Mouse (Mus musculus) forebrain, embryonic 11.5 days (tissue): Measurements from ENCODE around the gene Tubgcp6. TPM values are rescaled to one million over a fixed set of nuclear protein-coding genes. Genes with fewer than 3 reads are reported as not detected.

ENCODE experiments used
- ATAC-seq: fragments of 200-750 bp; cut with Nextera tagmentation; replicated peaks from 2 replicates; pipeline ENCODE4 v1.8.0; 2017; ENCODE audit warnings: moderate TSS enrichment; ENCODE audit not compliant: low FRiP score
- DNase-seq: peaks from one replicate; pipeline ENCODE4 v3.0.0-alpha.2; 2017; ENCODE audit warnings: low spot score
- H3K27ac ChIP-seq: fragments of 300-500 bp; sonication (generic); 2 replicates; pipeline ENCODE4 v1.5.1; 2014; ENCODE audit warnings: low read depth, low read length
- H3K27me3 ChIP-seq: fragments of 300-500 bp; sonication (generic); 2 replicates; pipeline ENCODE4 v1.6.1; 2014; ENCODE audit warnings: mild to moderate bottlenecking, low read length, mixed read lengths; ENCODE audit not compliant: control insufficient read depth, insufficient read depth
- H3K36me3 ChIP-seq: fragments of 300-500 bp; sonication (generic); 2 replicates; pipeline ENCODE4 v1.6.1; 2014; ENCODE audit warnings: mild to moderate bottlenecking, low read length, moderate library complexity, mixed read lengths; ENCODE audit not compliant: control insufficient read depth, insufficient read depth
- H3K4me1 ChIP-seq: fragments of 300-500 bp; sonication (generic); replicated peaks from 2 replicates; pipeline ENCODE4 v1.6.1; 2014; ENCODE audit warnings: low read length, mixed read lengths; ENCODE audit not compliant: control insufficient read depth, insufficient read depth
- H3K4me2 ChIP-seq: fragments of 300-500 bp; sonication (generic); 2 replicates; pipeline ENCODE4 v1.6.1; 2014; ENCODE audit warnings: low read depth, mild to moderate bottlenecking, low read length, moderate library complexity, mixed read lengths; ENCODE audit not compliant: severe bottlenecking
- H3K4me3 ChIP-seq: fragments of 300-500 bp; sonication (generic); 2 replicates; pipeline ENCODE4 v1.5.1; 2014; ENCODE audit warnings: low read depth, low read length
- H3K9ac ChIP-seq: fragments of 300-500 bp; sonication (generic); 2 replicates; pipeline ENCODE4 v1.6.1; 2014; ENCODE audit warnings: low read length
- H3K9me3 ChIP-seq: fragments of 300-500 bp; sonication (generic); 2 replicates; pipeline ENCODE4 v1.6.1; 2016; ENCODE audit warnings: low read length, mixed read lengths; ENCODE audit not compliant: control insufficient read depth
- WGBS: fragments of 180-500 bp; shearing (Covaris S2); extraction: QIAGEN DNeasy Blood & Tissue Kit; methylation state at CpG from one replicate; pipeline ENCODE4 v1.1.7; 2014; 5-methylcytosine and 5-hydroxymethylcytosine counted together
- polyA plus RNA-seq: library from polyadenylated mRNA; unstranded; fragments of >200 nt; fragmentation: Nextera tagmentation; extraction: Ambion mirVana; gene quantifications from 2 replicates; pipeline ENCODE4 v1.2.1, GENCODE M21; 2014

Gene Tubgcp6
- polyA plus RNA-seq, 1 experiment from 2014 or later: 24.2 TPM

DNA sequence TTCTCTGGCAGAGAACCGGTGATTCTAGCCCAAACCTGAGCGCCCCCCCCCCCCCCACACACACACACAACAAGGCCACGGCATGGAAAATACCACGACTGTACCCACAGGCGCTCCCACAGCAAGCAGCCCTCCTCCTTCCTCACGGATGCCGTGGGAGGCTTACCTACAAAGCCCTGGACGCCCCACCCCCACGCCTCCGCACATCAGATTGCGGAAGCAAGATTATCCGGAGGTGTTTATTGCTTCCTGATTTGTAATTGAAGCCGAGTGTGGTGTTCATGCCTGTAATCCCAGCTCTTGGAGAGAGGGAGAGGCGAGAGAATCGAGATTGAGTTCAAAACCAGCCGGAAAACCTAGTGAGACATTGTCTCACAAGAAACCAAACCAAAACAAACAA, 24.1 kb upstream of the Tubgcp6 start:
- Histone ChIP-seq H3K27ac (no peak overlapping the region), H3K9me3 (no peaks in the 10 kb centered on the region), H3K4me2 (peak overlapping the region; percentile 90), H3K4me3 (peak overlapping the region; percentile 27), H3K36me3 (no peaks in the 10 kb centered on the region), H3K27me3 (no peaks in the 10 kb centered on the region), H3K9ac (peak overlapping the region; percentile 51), H3K4me1 (peaks cover 27% of the 10 kb centered on the region)
- 14% methylated on average over 16 of the region's 16 CpGs for WGBS
- ATAC-seq: no peak
- DNase-seq: no peak

DNA sequence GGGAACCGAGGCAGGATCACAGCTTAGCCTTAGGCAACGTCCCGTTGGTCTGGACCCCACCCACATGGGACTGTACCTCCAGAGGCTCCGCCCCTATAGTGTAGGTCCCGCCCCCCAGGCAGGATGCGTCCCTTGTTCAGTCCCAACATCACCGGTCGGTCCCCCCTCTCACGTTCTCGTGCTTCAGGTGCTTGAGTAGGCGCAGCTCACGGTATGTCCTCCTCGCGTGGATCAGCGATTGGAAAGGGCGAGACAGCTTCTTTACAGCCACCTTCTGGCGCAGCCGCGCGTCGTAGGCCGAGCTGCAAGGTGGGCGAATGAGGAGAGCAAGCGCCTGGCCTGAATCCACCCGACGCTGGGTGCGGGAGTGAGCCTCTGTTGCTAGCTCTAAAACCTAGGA, 23.6 kb upstream of the Tubgcp6 start:
- H3K4me1 ChIP-seq: peaks cover 24% of the 10 kb centered on the region
- no peak overlapping the region for H3K27ac ChIP-seq
- no peaks in the 10 kb centered on the region for H3K9me3 ChIP-seq
- DNase-seq (peak; percentile 70), ATAC-seq (no peak; the same call in 1 of the 2 replicates)
- WGBS: 4% methylated on average over 27 of the region's 27 CpGs
- no peaks in the 10 kb centered on the region for H3K36me3 ChIP-seq
- H3K9ac ChIP-seq: peak overlapping the region; percentile 51
- H3K4me3 ChIP-seq: peak overlapping the region; percentile 27
- no peaks in the 10 kb centered on the region for H3K27me3 ChIP-seq
- peak overlapping the region; percentile 90 for H3K4me2 ChIP-seq

DNA sequence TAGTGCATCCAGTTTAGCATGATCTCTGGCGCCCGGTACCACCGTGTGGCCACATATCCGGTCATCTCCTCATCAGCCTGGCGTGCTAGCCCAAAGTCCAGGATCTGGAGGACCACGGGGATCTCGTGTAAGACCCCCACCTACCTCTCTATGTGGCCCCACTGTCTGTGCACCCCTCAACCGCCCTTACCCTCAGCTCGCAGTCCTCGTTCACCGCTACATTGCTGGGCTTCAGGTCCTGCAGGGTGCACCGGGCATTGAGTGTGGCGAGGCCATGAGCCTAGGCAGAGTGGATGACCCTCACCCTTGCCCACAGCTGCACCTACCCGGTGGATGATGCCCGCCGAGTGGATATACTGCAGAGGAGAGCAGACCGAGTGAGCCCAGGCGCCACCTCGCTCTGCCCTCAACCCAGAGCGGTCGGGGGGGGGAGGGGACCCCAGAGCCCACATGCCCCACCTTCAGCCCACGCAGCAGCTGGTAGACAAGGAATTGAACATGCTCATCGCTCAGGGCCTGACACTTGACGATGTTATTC, 23.0 kb upstream of the Tubgcp6 start:
- ATAC-seq (no peak), DNase-seq (no peak)
- Histone ChIP-seq H3K27ac (no peak overlapping the region), H3K4me3 (no peak overlapping the region), H3K27me3 (no peaks in the 10 kb centered on the region), H3K9ac (no peak overlapping the region), H3K4me1 (peaks cover 26% of the 10 kb centered on the region), H3K9me3 (no peaks in the 10 kb centered on the region), H3K36me3 (no peaks in the 10 kb centered on the region), H3K4me2 (no peak overlapping the region; the same call in 1 of the 2 replicates)
- 78% methylated on average over 24 of the region's 24 CpGs for WGBS

DNA sequence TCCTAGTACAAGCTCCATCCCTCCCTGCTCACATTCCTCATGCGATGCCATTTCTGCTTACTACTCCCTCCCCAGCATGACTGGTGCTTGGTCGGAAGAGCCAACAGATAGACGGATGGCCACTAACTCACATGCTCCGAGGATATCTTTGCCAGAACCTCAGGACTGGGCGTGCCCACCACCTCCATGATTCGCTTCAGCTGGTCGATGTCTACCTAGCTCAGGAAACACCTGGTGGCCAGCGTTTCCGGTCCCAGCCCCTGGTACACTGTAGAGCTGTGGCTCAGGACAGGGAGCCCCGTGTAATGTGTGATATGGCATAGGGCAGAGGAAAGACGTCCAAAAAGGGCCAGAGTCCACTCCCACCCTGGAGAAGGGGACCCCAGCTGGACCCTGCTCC, 22.1 kb upstream of the Tubgcp6 start:
- peaks cover 23% of the 10 kb centered on the region for H3K4me1 ChIP-seq
- H3K27me3 ChIP-seq: no peaks in the 10 kb centered on the region
- ATAC-seq (no peak), DNase-seq (no peak)
- H3K4me2 ChIP-seq: no peak overlapping the region
- H3K9me3 ChIP-seq: no peaks in the 10 kb centered on the region
- no peaks in the 10 kb centered on the region for H3K36me3 ChIP-seq
- H3K27ac ChIP-seq: no peak overlapping the region
- H3K9ac ChIP-seq: no peak overlapping the region
- WGBS: 95% methylated on average over 11 of the region's 11 CpGs
- no peak overlapping the region for H3K4me3 ChIP-seq

DNA sequence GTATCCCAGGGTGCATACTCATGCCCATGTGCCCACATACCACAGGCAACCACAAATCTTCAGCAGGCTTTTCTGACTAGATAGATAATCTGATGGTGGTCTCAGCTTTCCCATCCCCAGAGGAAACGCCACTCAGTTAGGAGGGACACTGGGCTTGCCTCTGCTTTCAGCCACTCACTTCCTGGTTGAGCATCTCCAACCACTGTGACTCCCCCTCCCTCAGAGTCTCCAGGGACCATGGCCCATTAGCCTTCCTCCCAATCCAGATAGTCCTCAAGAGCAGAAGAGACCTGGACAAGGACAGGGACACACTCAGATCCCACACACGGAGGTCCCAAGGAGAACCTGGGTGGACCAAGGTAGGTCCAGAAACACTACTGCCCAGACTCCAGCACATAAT, 20.2 kb upstream of the Tubgcp6 start:
- Histone ChIP-seq H3K27me3 (no peaks in the 10 kb centered on the region), H3K4me2 (no peak overlapping the region), H3K4me1 (peaks cover 17% of the 10 kb centered on the region), H3K9me3 (no peaks in the 10 kb centered on the region), H3K36me3 (no peaks in the 10 kb centered on the region), H3K27ac (no peak overlapping the region), H3K4me3 (no peak overlapping the region), H3K9ac (no peak overlapping the region)
- WGBS: 81% methylated on average over 2 of the region's 2 CpGs
- DNase-seq: no peak
- no peak for ATAC-seq

DNA sequence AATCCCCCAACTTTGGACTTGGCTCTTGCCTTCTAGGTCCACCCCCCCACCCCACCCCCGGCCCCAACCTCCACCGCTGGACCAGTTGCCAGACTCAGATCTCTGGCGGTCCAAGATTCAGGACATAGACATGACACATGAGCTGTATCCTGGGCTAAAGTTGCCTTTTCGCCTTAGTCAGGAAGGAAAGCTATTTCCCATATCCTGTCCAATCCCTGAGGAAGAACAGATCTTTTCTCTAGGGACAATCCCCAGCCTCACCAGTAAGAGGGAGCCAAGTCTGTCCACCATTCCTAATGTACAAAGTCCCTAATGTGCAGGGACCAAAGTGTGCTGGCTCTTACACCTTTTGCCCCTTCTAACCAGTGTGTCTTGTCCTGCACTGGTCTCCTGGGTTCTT, 19.0 kb upstream of the Tubgcp6 start:
- ATAC-seq: no peak
- no peak for DNase-seq
- Histone ChIP-seq H3K4me3 (no peak overlapping the region), H3K9me3 (no peaks in the 10 kb centered on the region), H3K9ac (no peak overlapping the region), H3K4me1 (peaks cover 10% of the 10 kb centered on the region), H3K36me3 (no peaks in the 10 kb centered on the region), H3K4me2 (no peak overlapping the region), H3K27ac (no peak overlapping the region), H3K27me3 (no peaks in the 10 kb centered on the region)
- 81% methylated on average over 4 of the region's 4 CpGs for WGBS

DNA sequence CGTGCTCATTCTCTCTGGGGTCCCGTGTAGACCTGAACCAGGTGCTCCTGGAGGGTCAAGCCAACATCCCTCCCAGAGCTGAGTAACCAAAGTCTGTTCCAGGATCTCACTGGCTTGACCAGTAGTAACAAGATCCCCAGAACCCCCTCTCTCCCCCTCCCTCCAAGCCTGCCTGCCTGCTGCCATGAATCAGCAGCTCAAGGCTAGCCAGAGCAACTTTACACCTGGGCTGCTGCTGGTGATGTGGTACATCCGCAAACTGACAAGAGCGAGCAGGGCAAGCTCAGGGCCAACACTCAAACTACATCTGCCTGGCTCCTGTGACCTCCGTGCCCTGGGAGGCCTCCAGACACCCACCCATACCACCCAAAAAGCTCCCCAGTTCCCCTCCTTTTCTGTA, 18.5 kb upstream of the Tubgcp6 start:
- Histone ChIP-seq H3K4me1 (peaks cover 7% of the 10 kb centered on the region), H3K9me3 (no peaks in the 10 kb centered on the region), H3K9ac (0 out of 2 replicates have a peak overlapping the region, but pooled peaks have one; percentile 83), H3K4me3 (0 out of 2 replicates have a peak overlapping the region, but pooled peaks have one; percentile 57), H3K27me3 (no peaks in the 10 kb centered on the region), H3K4me2 (peak overlapping the region; percentile 93; the same call in 1 of the 2 replicates), H3K36me3 (no peaks in the 10 kb centered on the region), H3K27ac (no peak overlapping the region)
- DNase-seq (no peak), ATAC-seq (peak; percentile 9; the same call in 1 of the 2 replicates)
- 23% methylated on average over 5 of the region's 5 CpGs for WGBS

DNA sequence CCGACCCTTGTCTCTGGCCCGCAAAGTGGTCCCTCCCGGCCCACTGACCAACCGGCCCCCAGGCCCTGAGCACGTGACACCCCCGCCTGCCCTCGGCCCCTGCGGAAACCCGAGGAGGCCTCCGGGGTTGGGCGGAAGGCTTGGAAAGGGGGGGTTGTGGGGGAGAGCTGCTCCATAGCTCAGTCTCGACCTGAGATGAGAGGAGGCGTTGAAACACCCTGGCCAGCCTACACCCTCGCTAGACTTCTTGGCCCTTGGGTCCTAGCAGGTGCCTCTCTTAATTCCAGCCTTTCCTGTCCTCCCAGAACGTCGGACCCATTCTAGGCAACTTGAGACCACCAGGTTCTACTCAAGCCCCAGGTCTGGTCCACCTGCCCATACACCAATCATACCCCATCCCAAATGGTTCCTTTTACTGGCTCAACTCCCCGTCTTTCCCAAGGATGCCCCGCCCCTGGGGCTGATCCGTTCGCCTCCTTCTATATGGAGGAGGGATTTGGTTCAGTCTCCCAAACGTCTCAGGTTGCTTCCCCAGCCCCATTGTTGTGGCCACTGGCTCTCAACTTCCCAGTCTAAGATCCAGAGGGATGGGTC, 17.8 kb upstream of the Tubgcp6 start, which contains the start of gene Mapk12:
TSS of gene Mapk12 (minus strand) at position 45 of the 594 bp plus-strand sequence.
- DNase-seq: peak; percentile 85
- Histone ChIP-seq H3K4me3 (peak within 1 kb of the TSS; percentile 57), H3K4me1 (peaks cover 4% of the 10 kb centered on the region; the same call in 1 of the 2 replicates), H3K27me3 (no peaks in the 10 kb centered on the region), H3K4me2 (peak within 1 kb of the TSS; percentile 93), H3K27ac (peak within 1 kb of the TSS; percentile 37; the same call in 1 of the 2 replicates), H3K9me3 (no peaks in the 10 kb centered on the region), H3K36me3 (no peaks in the 10 kb centered on the region), H3K9ac (peak within 1 kb of the TSS; percentile 83)
- under 1% methylated on average over 21 of the region's 21 CpGs for WGBS
- ATAC-seq: peak; percentile 84
